Mouse (Mus musculus): ENCODE measurements around the gene Selp. TPM values are rescaled to one million over a fixed set of nuclear protein-coding genes. Genes with fewer than 3 reads are reported as not detected.

The Selp gene
- polyA plus RNA-seq, 1 experiment from 2014 or later, result not detected

- Histone ChIP-seq H3K4me1 (no peaks in the 10 kb centered on the region), H3K4me3 (no peak overlapping the region), H3K9me3 (replicated peaks) (no peaks in the 10 kb centered on the region), H3K27me3 (ENCODE audit: low read depth, poor library complexity, severe bottlenecking) (no peaks in the 10 kb centered on the region), H3K27ac (replicated peaks) (no peak overlapping the region), H3K36me3 (no peaks in the 10 kb centered on the region)
- DNase-seq (ENCODE audit: low spot score), result no peak
- WGBS, result 90% methylated on average over 4 of the region's 4 CpGs
These were observed 32.0 kb upstream of the Selp start for GRCm38 (mm10) chr1:164083046-164083445.

- WGBS, result 85% methylated on average over 3 of the region's 3 CpGs
- Histone ChIP-seq H3K36me3 (no peaks in the 10 kb centered on the region), H3K9me3 (replicated peaks) (no peaks in the 10 kb centered on the region), H3K27ac (replicated peaks) (no peak overlapping the region), H3K27me3 (ENCODE audit: low read depth, poor library complexity, severe bottlenecking) (no peaks in the 10 kb centered on the region), H3K4me1 (no peaks in the 10 kb centered on the region), H3K4me3 (no peak overlapping the region)
- DNase-seq (ENCODE audit: low spot score), result no peak
These were observed 28.3 kb upstream of the Selp start for GRCm38 (mm10) chr1:164086797-164087196.

- DNase-seq (ENCODE audit: low spot score), result no peak
- Histone ChIP-seq H3K4me1 (no peaks in the 10 kb centered on the region), H3K27me3 (ENCODE audit: low read depth, poor library complexity, severe bottlenecking) (no peaks in the 10 kb centered on the region), H3K9me3 (replicated peaks) (no peaks in the 10 kb centered on the region), H3K27ac (replicated peaks) (no peak overlapping the region), H3K4me3 (no peak overlapping the region), H3K36me3 (no peaks in the 10 kb centered on the region)
- WGBS, result 92% methylated on average over 5 of the region's 5 CpGs
These were observed 27.2 kb upstream of the Selp start for GRCm38 (mm10) chr1:164087872-164088271.

- 75% methylated on average over 6 of the region's 6 CpGs for WGBS
These were observed 18.3 kb upstream of the Selp start for GRCm38 (mm10) chr1:164096780-164097179.

GRCm38 (mm10) chr1:164097911-164098310 is 17.2 kb upstream of the Selp start:
- H3K9me3 ChIP-seq (replicated peaks), result no peaks in the 10 kb centered on the region
- no peaks in the 10 kb centered on the region for H3K4me1 ChIP-seq
- no peak for DNase-seq (ENCODE audit: low spot score)
- no peaks in the 10 kb centered on the region for H3K27me3 ChIP-seq (ENCODE audit: low read depth, poor library complexity, severe bottlenecking)
- WGBS, result 86% methylated on average over 2 of the region's 2 CpGs
- no peak overlapping the region for H3K4me3 ChIP-seq
- no peak overlapping the region for H3K27ac ChIP-seq (replicated peaks)
- H3K36me3 ChIP-seq, result no peaks in the 10 kb centered on the region

More at GRCm38 (mm10) chr1:164096780-164097179, 18.3 kb upstream of the Selp start:
- DNase-seq (ENCODE audit: low spot score), result no peak
- no peaks in the 10 kb centered on the region for H3K9me3 ChIP-seq (replicated peaks)
- H3K4me1 ChIP-seq, result no peaks in the 10 kb centered on the region
- no peaks in the 10 kb centered on the region for H3K27me3 ChIP-seq (ENCODE audit: low read depth, poor library complexity, severe bottlenecking)
- no peak overlapping the region for H3K4me3 ChIP-seq
- no peak overlapping the region for H3K27ac ChIP-seq (replicated peaks)
- H3K36me3 ChIP-seq, result no peaks in the 10 kb centered on the region

- DNase-seq (ENCODE audit: low spot score), result no peak
- WGBS, result 64% methylated on average over 2 of the region's 2 CpGs
- no peak overlapping the region for H3K4me3 ChIP-seq
These were observed 16.7 kb upstream of the Selp start for GRCm38 (mm10) chr1:164098372-164098771.

GRCm38 (mm10) chr1:164109763-164110162 is 5.3 kb upstream of the Selp start:
- Histone ChIP-seq H3K36me3 (no peaks in the 10 kb centered on the region), H3K27ac (replicated peaks) (no peak overlapping the region), H3K9me3 (replicated peaks) (no peaks in the 10 kb centered on the region), H3K27me3 (ENCODE audit: low read depth, poor library complexity, severe bottlenecking) (no peaks in the 10 kb centered on the region), H3K4me3 (no peak overlapping the region), H3K4me1 (no peaks in the 10 kb centered on the region)
- DNase-seq (ENCODE audit: low spot score), result no peak
- 85% methylated on average over 2 of the region's 2 CpGs for WGBS

More at GRCm38 (mm10) chr1:164098372-164098771, 16.7 kb upstream of the Selp start:
- Histone ChIP-seq H3K27ac (replicated peaks) (no peak overlapping the region), H3K36me3 (no peaks in the 10 kb centered on the region), H3K4me1 (no peaks in the 10 kb centered on the region), H3K9me3 (replicated peaks) (no peaks in the 10 kb centered on the region), H3K27me3 (ENCODE audit: low read depth, poor library complexity, severe bottlenecking) (no peaks in the 10 kb centered on the region)

GRCm38 (mm10) chr1:164110591-164111329 is 4.3 kb upstream of the Selp start:
- 96% methylated on average over 9 of the region's 9 CpGs for WGBS
- Histone ChIP-seq H3K27me3 (ENCODE audit: low read depth, poor library complexity, severe bottlenecking) (no peaks in the 10 kb centered on the region), H3K36me3 (no peaks in the 10 kb centered on the region), H3K27ac (replicated peaks) (no peak overlapping the region), H3K9me3 (replicated peaks) (no peaks in the 10 kb centered on the region), H3K4me3 (no peak overlapping the region), H3K4me1 (no peaks in the 10 kb centered on the region)
- no peak for DNase-seq (ENCODE audit: low spot score)

- no peak for DNase-seq (ENCODE audit: low spot score)
- no peaks in the 10 kb centered on the region for H3K9me3 ChIP-seq (replicated peaks)
- no peaks in the 10 kb centered on the region for H3K36me3 ChIP-seq
- H3K4me1 ChIP-seq, result no peaks in the 10 kb centered on the region
- H3K4me3 ChIP-seq, result no peak overlapping the region
- H3K27me3 ChIP-seq (ENCODE audit: low read depth, poor library complexity, severe bottlenecking), result no peaks in the 10 kb centered on the region
- no peak overlapping the region for H3K27ac ChIP-seq (replicated peaks)
- 85% methylated on average over 5 of the region's 5 CpGs for WGBS
These were observed 784 bp upstream of the Selp start for GRCm38 (mm10) chr1:164114280-164114679.

- H3K4me1 ChIP-seq, result no peaks in the 10 kb centered on the region
- 90% methylated on average over 6 of the region's 6 CpGs for WGBS
- no peak overlapping the region for H3K27ac ChIP-seq (replicated peaks)
- H3K36me3 ChIP-seq, result no peaks in the 10 kb centered on the region
- no peaks in the 10 kb centered on the region for H3K9me3 ChIP-seq (replicated peaks)
- H3K27me3 ChIP-seq (ENCODE audit: low read depth, poor library complexity, severe bottlenecking), result no peaks in the 10 kb centered on the region
- no peak for DNase-seq (ENCODE audit: low spot score)
- H3K4me3 ChIP-seq, result no peak overlapping the region
These were observed 583 bp downstream of the Selp start for GRCm38 (mm10) chr1:164115647-164116046.

GRCm38 (mm10) chr1:164117869-164118268 is 2.8 kb downstream of the Selp start:
- no peak overlapping the region for H3K27ac ChIP-seq (replicated peaks)

GRCm38 (mm10) chr1:164119892-164120776 is 5.1 kb downstream of the Selp start:
- H3K4me1 ChIP-seq, result no peaks in the 10 kb centered on the region
- H3K9me3 ChIP-seq (replicated peaks), result no peaks in the 10 kb centered on the region
- H3K4me3 ChIP-seq, result no peak overlapping the region
- no peak overlapping the region for H3K27ac ChIP-seq (replicated peaks)
- H3K27me3 ChIP-seq (ENCODE audit: low read depth, poor library complexity, severe bottlenecking), result no peaks in the 10 kb centered on the region
- no peak for DNase-seq (ENCODE audit: low spot score)
- H3K36me3 ChIP-seq, result no peaks in the 10 kb centered on the region
- 83% methylated on average over 3 of the region's 3 CpGs for WGBS

More at GRCm38 (mm10) chr1:164117869-164118268, 2.8 kb downstream of the Selp start:
- no peak for DNase-seq (ENCODE audit: low spot score)
- Histone ChIP-seq H3K4me3 (no peak overlapping the region), H3K27me3 (ENCODE audit: low read depth, poor library complexity, severe bottlenecking) (no peaks in the 10 kb centered on the region), H3K9me3 (replicated peaks) (no peaks in the 10 kb centered on the region), H3K4me1 (no peaks in the 10 kb centered on the region), H3K36me3 (no peaks in the 10 kb centered on the region)
- 91% methylated on average over 6 of the region's 6 CpGs for WGBS

GRCm38 (mm10) chr1:164120777-164121158 is 5.7 kb downstream of the Selp start:
- Histone ChIP-seq H3K36me3 (no peaks in the 10 kb centered on the region), H3K4me1 (no peaks in the 10 kb centered on the region), H3K27me3 (ENCODE audit: low read depth, poor library complexity, severe bottlenecking) (no peaks in the 10 kb centered on the region), H3K27ac (replicated peaks) (no peak overlapping the region), H3K4me3 (no peak overlapping the region), H3K9me3 (replicated peaks) (no peaks in the 10 kb centered on the region)
- 93% methylated on average over 3 of the region's 3 CpGs for WGBS
- DNase-seq (ENCODE audit: low spot score), result no peak

All from midbrain, embryonic 10.5 days (tissue).